Mouse (Mus musculus) cerebellum, postnatal 25 days (tissue): ENCODE data around the gene Ripor1.
A peak's percentile ranks its signal among the peaks of the same experiment; 100 is the strongest.
"Not testable (repeated sequence)": the region's sequence is repeated elsewhere in the genome, so short reads cannot be mapped to it uniquely, and the experiment has no call there.

Source experiments
- DNase-seq, 2 experiments: peaks; one replicate each; pipeline ENCODE4 v3.0.0; 2021; ENCODE audit warnings: mixed read lengths in 2 of 2

The Ripor1 gene

DNA sequence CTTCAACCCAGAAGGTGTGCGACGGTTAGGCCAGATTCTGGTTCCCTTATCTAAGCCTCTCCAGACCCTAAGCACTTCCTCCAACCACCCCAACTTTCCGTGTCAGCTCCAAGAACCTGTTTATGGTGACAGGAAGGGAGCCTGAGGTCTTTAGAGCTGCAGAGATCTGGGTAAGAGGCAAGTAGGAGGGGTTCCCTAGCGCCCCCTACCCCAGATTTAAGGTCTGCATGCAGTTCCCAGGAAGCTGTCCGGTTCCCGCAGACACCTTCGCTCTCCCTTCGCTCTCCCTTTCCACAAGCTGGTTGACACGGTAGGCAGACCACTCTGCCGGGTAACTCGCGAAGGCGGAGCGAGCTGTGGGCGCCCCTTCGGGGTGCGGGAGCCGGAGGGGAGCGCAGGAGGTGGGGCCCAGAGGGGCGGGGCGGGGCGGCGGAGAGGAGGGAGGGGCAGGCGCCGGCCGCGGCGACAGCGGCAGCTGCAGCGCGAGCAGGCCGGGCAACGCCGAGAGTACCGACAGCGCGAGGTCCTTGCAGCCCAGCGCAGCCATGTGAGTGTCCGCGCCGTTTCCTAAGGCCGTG lies at the start of gene Ripor1:
Gene Ripor1, plus strand, starts transcription at position 452 of the 578 bp plus-strand sequence.
- peak; percentile 84 to 90 for DNase-seq

DNA sequence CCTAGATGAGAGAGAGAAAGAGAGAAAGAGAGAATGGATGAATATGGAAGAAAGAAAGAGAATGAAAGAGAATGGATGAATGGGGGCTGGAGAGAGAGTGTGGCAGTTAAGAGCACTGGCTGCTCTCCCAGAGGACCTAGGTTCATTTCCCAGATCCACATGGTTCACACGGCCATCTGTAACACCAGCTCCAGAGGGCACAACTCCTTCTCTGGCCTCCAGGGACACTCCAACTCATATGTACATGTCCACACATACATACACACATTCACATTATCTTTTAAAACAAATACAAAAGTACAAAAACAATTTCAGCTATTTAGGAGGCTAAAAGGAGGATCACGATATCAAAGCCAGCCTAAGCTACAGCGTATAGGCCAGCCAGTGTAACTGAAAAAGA lies 42.2 kb upstream of the Ripor1 start:
- no peak for DNase-seq

DNA sequence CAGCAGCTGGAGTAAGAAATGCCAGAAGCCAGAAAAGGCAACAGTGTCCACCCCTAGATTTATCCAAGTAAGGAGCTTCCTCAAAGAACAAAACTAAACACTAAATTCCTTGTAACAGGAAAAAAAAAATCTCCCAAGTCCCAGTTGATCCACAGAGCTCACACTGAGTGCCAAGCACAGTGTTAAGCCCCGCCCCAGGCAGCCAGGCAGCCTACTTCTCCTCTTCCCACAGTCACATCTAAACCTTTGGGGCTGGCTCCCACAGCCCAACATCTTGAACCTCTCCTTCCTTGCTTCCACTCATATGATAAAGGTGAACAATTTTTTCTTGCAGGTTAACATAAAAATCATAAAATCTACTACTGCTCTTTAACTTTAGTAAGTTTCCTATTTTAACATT lies 41.2 kb upstream of the Ripor1 start:
- DNase-seq, result no peak

DNA sequence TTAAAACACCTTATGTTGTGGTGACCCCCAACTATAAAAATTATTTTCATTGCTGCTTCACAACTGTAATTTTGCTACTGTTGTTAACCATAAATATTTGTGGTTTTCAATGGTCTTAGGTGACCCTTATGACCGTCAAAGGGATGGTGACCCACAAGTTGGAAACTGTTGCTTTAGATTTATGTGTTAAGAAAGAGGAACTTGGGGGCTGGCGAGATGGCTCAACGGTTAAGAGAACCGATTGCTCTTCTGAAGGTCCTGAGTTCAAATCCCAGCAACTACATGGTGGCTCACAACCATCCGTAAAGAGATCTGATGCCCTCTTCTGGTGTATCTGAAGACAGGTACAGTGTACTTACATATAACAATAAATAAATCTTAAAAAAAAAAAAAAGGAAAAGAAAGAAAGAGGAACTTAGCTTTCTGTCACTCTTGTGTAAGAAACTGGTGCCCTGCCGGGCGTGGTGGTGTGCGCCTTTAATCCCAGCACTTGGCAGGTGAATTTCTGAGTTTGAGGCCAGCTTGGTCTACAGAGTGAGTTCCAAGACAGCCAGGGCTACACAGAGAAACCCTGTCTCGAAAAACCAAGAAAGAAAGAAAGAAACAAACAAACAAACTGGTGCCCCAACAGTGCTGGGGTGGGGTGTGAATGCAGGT lies 40.4 kb upstream of the Ripor1 start:
- DNase-seq, result not testable (repeated sequence)

DNA sequence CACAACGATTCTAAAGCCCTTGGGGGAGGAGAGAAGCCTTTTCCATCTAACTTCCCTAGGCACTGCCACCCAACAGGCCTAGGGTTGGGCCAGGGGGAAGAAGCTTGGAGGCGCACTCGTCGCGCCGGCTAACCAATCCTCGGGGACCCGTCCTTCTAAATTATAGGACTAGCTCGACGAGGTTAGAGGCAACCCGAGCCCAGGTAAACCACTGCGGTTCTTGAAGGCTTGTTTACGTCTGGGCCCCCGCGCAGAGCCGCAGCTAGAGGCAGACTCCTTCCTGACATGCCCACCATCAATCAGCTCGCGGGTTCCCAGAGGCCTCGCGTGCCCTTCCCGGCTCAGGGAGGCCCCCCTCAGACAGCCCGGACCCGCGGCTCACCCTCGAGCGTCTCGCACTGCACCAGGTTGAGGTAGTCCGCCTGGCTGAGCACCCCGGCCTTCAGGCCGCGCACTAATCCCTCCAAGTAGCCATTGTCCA lies 39.6 kb upstream of the Ripor1 start:
- DNase-seq, result no peak

DNA sequence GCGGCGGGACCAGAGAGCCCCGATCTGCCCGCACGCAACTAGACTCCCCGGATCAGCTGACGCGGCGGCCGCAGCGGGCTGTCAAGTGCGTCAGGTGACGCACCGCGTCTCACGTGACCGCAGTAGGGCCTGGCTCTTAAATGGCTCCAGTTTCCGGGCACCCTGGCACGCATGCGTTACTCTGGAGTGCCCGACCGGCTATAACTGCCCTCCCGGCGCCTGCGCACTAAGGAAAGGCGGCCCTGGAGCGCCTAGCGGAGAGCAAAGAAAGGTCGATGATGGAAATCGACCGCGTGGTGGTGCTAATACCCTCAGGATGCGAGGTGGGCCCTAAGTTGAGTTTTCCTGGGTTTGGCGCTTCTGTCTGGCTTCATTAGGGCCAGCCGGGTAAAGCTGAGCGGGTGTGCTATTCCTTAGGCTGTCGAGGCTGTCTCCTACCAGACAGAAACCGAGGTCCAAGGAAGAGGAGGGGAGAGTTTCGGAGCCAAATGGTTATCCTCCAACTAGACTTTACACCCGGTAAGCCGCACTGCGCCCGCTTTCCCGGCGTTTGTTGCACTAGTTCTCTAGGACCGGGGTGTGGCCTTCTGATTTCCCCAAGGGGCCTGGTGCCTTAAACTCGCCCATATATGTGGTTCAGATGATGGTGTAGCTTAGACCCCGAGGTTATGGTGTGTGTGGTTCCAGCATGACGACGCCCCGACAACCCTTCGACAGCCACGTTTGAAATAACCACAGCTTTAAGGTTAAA lies 38.9 kb upstream of the Ripor1 start, which contains the start of gene Atp6v0d1:
Gene Atp6v0d1, minus strand, starts transcription at position 96 of the 751 bp plus-strand sequence.
- peak; percentile 98 to 99 for DNase-seq

DNA sequence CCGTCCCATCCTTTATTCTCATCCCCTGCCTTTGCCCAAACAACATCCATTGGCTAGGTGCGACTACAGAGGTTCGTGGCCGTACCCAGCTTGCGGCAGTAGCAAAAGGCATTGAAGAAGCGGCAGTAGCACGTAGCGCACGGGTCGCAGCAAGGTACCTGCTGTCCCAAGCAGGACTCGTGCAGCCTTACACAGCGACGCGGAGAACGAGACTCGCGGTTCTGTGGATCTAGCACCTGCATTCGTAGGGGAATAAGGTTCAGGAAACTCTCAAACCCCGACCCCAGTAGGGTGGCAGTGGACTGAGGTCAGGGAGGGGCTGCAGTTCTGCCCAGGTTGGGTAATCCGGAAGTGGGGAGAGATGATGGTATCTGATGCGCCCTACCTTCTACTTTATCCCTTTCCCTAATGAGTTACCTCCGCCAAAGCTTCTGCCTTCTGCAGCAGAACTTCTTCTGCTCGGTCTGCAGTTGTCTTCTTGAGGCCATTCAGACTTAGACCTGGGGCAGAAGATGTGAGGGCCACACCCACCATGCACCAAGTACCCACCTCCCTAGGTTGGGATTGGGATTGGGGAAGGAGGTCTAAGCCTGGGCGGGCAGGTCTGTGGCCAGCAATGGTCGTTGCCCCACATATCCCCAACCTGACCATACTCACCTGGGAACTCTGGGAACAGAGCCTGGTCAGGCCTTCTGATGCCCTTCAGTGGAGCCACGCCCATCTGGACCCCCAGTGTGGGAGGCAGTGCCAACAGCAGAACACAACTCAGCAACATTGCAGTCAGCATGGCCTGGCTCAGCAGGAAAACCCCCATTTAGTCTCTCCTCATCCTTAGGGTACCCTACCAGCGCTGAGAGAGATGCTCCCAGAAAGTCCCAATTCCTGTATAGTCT lies 38.1 kb upstream of the Ripor1 start:
- DNase-seq, result peak; percentile 16 to 44

DNA sequence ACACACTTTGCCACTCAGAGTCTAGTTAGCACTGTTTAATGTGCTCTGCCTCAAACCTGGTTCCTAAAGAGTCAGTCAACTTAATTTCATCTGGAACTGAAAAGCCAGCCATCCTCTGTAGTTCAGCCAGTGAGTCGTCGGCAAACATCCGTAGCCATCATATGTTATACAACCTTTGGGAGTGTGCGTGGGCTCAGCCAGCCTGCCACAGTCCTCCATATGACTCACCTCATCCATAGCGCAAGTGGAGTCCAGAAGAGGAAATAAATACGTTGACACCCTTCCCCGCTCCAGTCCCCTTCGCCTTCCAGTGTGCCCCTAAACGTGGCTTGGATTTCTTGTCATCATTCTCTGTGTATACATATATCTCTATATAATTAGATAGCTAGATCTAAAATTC lies 33.2 kb upstream of the Ripor1 start:
- DNase-seq, result no peak

DNA sequence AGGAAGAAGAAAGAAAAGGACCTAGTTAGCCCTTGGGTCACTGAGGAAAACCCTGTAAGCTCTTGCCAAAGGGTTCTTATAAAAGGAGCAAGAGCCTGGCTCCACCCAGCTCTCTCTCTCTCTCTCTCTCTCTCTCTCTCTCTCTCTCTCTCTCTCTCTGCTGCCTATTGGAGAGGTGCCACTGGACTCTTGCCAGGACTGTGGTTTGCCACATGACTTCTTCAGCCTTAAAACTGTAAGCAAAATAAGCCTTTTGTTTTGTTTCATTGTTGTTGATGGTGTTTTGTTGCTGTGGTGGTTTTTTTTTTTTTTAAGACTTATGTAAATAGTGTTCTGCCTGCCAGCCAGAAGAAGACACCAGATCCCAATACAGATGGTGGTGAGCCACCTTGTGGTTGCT lies 31.6 kb upstream of the Ripor1 start:
- peak in 1 of 2 experiments; percentile 46 for DNase-seq

DNA sequence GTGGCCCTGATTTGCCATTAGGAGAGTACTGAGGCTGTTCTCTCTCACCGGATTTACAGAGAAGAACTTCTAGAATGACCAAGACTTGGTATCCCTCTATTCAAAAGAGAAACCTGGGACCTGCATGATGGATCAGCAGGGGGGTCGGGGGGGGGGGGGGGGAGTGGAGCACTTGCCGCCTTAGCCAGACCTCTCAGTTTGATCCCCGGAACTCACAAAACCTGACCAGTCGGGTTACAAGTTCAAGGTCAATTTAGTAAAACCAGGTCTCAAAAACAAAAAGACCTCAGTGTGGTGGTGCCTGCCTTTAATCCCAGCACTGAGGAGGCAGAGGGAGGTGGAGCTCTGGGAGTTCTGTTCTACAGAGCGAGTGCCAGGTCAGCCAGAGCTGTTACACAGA lies 30.3 kb upstream of the Ripor1 start:
- DNase-seq, result no peak

DNA sequence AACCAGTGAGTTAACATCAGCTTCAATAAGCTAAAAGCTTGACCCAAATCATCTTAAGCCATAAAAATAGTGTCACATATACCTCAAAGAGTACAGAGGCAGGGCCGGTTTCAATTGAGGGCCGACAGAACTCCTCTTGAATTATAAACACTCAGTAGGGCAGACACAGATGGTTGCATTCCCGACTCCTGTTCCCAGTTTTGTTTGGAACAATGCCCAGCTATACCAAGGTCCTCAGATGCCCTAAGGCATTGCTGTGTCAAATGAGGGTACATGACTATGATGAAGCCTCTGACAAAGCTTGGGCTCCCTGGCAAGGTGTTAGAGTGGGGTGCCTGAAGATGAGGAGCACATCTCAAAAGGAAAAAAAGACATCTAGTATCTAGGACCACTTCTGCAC lies 29.5 kb upstream of the Ripor1 start:
- peak in 1 of 2 experiments; percentile 18 for DNase-seq

DNA sequence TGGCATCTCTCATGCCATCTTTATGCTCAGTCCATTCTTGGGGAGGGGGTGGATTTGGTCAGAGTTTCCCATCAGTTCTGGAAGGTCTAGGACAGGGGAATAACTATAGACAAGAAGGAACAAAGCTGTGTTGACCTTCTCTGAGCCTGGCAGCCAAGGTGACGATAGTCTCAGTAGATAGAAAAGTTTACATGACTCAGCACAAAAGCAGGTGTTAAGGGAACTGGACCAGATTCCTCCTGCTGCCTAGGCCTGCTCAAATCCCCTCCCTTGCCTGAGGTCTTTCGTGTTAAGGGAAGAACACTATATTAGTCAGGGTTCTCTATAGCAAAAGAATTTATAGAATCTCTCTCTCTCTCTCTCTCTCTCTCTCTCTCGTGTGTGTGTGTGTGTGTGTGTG lies 25.3 kb upstream of the Ripor1 start:
- DNase-seq, result no peak

DNA sequence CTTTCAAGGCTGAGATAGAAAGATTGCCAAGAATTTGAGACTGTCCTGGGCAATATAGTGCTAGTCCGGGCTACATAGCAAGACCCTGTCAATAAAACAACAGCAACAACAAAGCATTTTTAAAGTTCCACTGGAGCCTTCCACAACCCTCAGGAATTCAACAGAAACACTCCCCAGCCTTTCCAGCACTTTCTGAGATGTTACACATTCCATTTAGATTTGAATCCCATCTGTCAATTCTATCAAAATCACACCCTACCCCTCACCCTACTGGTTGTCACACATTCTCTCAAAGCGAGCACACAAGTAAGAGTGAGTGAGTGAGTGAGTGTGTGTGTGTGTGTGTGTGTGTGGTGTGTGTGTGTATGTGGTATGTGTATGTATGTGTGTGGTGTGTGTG lies 12.6 kb upstream of the Ripor1 start:
- no peak for DNase-seq

DNA sequence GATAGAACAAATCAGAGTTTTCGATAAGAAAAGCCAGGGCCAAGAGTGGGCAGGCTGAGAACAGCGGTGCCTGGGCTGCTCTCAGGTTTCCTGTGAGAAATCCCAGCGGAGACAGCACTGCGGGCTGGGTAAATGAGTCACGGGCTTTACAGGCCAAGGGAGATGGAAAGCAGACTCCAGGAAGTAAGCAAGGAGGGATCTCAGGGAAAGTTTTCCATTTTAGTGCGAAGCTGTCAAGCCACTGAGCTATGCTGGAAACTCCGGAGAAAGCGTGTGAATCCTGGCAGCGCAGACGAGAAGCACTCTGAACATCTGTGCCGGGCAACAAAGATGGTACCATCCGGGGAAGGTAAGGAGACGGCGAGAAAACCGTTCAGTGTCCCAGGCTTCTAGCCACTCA lies 11.2 kb upstream of the Ripor1 start:
- DNase-seq, result no peak

DNA sequence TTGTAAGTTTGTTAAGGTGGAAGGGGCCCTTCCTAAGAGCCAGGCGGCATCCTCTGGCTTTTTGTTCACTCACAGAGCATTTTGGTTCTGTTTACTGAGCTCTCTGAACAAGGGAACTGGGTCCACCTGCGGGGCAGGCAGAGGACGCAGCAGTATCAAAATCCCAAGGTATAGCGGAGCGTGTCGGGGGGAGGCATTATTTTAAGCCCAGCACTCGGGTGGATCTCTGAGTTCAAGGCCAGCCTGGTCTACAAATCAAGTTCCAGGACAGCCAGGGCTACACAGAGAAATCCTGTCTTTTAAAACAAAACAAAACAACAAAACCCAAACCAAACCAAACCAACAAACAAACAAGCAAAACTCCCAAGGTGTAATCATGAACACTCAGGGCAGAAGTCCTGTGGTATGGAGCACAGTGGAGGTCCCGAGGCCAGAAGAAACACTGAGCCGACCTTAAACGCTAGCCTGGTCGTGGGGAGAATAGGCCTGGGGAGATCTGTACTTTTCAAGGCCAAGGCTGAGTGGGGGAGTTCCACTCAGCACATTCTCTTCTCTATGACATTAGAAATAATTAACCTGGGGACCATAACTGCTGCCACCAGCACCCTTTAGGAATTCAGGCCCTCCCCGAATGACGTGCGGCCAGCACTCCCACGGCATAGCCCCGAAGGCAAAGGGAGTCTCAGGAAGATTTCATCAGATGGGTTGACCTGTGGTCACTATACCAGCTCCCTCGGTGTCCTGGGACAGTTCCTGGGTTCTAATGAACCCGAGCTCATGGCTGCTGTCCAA lies 10.4 kb upstream of the Ripor1 start:
- DNase-seq, result no peak

DNA sequence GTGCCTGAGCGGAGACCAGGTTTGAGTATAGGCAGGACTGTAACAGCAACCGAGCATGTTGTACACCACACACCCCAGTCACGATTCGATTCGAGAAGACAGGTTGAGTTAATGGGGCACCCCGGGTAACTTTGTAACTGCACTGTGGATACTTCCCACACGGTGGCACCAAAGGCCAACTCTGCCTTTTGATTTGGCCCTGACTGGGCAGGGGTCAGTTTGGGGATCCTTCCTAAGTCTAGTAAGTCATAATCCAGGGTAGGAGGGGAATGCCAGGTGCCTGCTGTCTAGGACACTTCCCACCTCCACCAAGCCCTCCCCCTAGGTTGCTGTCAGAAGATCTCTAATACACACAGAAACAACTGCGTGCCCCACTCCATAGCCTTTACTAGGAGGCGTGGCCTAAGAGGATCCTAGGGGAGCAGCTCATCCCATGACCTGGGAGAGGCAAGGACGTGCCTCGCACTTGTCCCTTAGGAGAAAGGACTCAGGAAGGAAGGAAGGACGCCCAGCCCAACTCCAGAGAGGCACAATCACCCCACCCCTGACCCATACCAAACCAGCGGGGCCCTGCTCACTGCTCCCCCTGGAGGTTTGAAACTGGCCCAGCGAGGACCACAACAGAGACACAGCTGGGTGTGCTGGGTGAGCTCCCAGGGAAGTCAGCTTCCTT lies 8.6 kb upstream of the Ripor1 start:
- peak; percentile 70 to 71 for DNase-seq

DNA sequence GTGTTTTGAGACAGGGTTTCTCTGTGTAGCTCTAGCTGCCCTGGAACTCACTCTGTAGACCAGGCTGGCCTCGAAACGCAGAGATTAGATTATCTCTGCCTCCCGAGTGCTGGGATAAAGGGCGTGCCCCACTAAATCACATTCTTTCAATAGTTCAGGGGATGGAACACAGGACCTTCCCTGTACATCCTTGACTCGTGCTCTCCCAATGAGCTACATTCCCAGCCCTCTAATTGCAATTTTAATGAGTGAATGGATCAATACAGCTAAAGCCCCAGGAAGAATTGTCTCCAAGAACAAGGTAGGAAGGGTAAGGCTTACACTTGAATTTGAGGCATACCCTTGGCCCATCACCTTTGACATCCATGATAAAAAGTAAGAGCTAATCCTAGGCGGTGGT lies 6.3 kb upstream of the Ripor1 start:
- DNase-seq, result no peak

DNA sequence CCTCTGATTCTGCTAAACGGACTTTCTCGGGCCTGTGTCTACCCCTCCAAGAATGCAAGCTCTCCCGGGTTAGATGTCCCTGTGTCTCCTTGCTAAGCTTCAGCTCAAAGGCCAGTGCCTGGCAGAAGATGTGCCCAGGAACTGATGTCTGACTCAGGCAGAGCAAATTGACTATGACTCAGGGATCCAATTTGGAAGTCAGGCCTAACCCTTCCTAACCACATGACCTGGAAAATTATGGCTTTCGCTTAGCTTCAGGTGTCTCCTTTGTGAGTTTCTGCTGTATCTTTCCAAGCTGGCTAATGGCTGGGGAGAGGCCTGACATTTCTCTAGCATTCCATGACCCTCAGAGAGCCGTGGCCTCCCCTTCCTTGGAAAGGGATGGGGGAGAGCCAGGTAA lies 3.8 kb upstream of the Ripor1 start:
- no peak for DNase-seq

DNA sequence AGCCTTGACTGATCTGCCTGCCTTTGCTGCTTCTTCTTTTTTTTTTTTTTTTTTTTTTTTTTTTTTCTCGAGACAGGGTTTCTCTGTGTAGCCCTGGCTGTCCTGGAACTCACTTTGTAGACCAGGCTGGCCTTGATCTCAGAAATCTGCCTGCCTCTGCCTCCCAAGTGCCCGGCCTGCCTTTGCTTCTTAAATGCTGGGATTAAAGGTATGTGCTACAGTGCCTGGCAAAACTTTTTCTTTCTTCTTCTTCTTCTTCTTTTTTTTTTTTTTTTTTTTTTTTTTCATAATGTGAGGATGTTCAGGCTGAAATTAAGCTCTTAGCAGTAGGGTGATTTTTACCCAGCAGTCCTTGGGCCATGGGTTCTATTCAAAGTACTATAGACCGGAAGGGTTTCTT lies 2.5 kb upstream of the Ripor1 start:
- DNase-seq, result not testable (repeated sequence)

DNA sequence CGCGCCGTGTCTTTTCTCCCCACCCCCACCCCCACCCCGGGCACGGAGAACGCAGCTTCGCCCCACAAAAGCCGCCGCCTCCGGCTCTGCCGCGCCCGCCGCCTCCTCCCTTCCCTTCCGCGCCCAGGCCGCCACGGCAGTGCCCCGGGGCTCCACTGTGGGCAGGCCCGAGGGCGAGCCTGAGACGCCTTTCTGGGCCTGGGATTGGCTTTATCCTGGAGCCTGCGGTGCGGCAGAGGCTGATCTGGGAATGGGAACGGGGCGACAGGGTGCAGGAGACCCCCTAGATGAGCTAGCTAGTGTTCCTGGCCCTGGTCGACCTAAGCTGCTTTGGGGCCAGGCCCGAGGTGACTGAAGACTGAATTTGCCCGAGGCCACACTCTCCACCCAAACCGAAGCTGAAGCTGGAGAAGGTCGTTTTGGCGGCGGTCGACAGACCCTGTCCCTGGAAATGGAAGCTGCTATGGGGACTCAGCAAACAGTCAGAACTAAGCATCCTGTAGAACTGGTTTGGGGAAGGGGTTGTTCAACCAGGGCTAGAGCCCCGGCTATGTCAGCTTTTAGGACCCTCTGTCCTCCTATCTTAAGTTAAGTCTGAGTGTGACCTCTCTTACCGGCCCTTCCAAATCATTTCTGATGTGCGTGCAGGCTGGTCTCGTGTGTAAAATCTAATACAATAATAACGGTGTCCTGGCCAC lies 585 bp downstream of the Ripor1 start:
- DNase-seq, result peak; percentile 69 to 72
